ENCODE assay signal across 14 mouse cellular contexts in the genomic region with DNA sequence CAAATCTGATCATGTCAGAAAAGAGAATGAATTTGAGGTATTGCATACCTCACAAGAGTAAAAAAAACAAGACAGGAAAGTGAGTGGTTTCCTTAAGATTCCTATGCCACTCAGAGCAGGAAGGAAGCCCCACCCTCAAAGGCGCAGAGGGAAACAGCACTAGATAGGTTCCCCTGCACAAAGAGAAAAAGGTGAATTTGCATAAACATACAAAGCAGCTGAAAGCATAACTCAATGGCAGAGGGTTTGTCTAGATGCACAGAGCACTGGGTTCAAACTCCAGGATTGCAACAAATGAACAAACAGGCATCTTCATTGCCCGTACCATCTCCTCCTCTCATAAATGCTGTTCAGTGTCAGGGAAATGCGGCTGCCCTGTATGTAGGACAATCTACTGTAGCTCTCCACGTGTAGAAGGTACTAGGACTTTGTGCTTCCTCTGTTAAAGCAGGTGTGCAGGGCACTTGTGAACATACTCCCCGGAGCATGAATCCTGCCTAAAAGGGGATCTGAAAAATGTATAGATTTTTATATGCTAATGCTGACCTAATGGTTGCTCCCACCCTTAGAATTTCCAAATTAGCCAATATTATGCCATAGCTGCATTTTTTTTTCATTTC.
DNase-seq lines count a peak whose midpoint lies in the region; ATAC-seq and TF ChIP-seq lines count a peak whose summit lies in the region.
"Had no signal": no experiment of that assay in that cellular context is flagged by ENCODE, and none has a peak within 500 bp of the region (broad histone marks: within the 10 kb centered on the region; RNA-seq: fewer than 3 reads in every experiment).

No protein-coding gene starts in this region.

- no peaks in the 10 kb centered on the region for H3K27me3 ChIP-seq in liver, embryonic 14.5 days (ENCODE audit: control insufficient read depth, insufficient read depth, low read length)
- H3K27me3 ChIP-seq in liver, embryonic 12.5 days (replicated peaks), result no peaks in the 10 kb centered on the region
- H3K27me3 ChIP-seq in splenic B cell, adult 2 months (ENCODE audit: control insufficient read depth, insufficient read depth, low read length, poor library complexity, severe bottlenecking), result no peaks in the 10 kb centered on the region
- H3K27me3 ChIP-seq: hindbrain, embryonic 13.5 days; limb, embryonic 12.5 days had no signal

- 30% methylated on average over 5 of the region's 5 CpGs for WGBS in liver, embryonic 14.5 days (ENCODE audit: insufficient replicate concordance)
- 34% methylated on average over 5 of the region's 5 CpGs for WGBS in liver, embryonic 12.5 days (ENCODE audit: insufficient replicate concordance)

- H3K4me1 ChIP-seq in liver, embryonic 14.5 days (replicated peaks; ENCODE audit: control insufficient read depth in 2 of 2, insufficient read depth in 2 of 2, low read length in 1 of 2), result peaks cover 5 to 13% of the 10 kb centered on the region in 2 experiments
- H3K4me1 ChIP-seq in liver, embryonic 12.5 days, result peaks cover 22% of the 10 kb centered on the region
- H3K4me1 ChIP-seq: hindbrain, embryonic 13.5 days; limb, embryonic 12.5 days had no signal

- H3K4me2 ChIP-seq in liver, embryonic 14.5 days (ENCODE audit: low read depth), result no peak overlapping the region
- no peak overlapping the region for H3K4me2 ChIP-seq in liver, embryonic 12.5 days
- H3K4me2 ChIP-seq: hindbrain, embryonic 13.5 days; limb, embryonic 12.5 days had no signal

- no peak overlapping the region for H3K9ac ChIP-seq in liver, embryonic 14.5 days (replicated peaks)
- H3K9ac ChIP-seq in liver, embryonic 12.5 days, result no peak overlapping the region
- H3K9ac ChIP-seq: hindbrain, embryonic 13.5 days; limb, embryonic 12.5 days had no signal

- TF ChIP-seq EP300 in liver, embryonic 14.5 days (IDR thresholded peaks at IDR 0.05; ENCODE audit: low read depth), result no peak

- TF ChIP-seq CTCF in liver, embryonic 14.5 days (IDR thresholded peaks at IDR 0.05; ENCODE audit: low read depth), result no peak

- H3K9me3 ChIP-seq in liver, embryonic 14.5 days (ENCODE audit: control insufficient read depth, low read length), result no peaks in the 10 kb centered on the region
- H3K9me3 ChIP-seq in liver, embryonic 12.5 days (replicated peaks), result no peaks in the 10 kb centered on the region
- H3K9me3 ChIP-seq: hindbrain, embryonic 13.5 days; limb, embryonic 12.5 days had no signal

- no peaks in the 10 kb centered on the region for H3K36me3 ChIP-seq in liver, embryonic 14.5 days (replicated peaks; ENCODE audit: control insufficient read depth, insufficient read depth, low read depth)
- H3K36me3 ChIP-seq in liver, embryonic 12.5 days, result no peaks in the 10 kb centered on the region
- no peaks in the 10 kb centered on the region for H3K36me3 ChIP-seq in splenic B cell, adult 2 months (ENCODE audit: control insufficient read depth, insufficient read depth, low read length, poor library complexity, severe bottlenecking)
- H3K36me3 ChIP-seq: hindbrain, embryonic 13.5 days; limb, embryonic 12.5 days had no signal

- peak; percentile 90 for DNase-seq in heart, adult 11 months
- DNase-seq in heart, postnatal 4 days, result no peak
- no peak for DNase-seq in liver, embryonic 14.5 days (ENCODE audit: low read depth in 3 of 3, low spot score in 3 of 3)
- peak; percentile 74 for DNase-seq in splenic B cell, adult 2 months (ENCODE audit: low read depth, low spot score)
- DNase-seq in layer of hippocampus, adult 18-20 months (ENCODE audit: low spot score in 2 of 2), result no peak
- no peak for DNase-seq in right cerebral cortex, postnatal 25 days
- DNase-seq: adrenal gland, postnatal 25 days; cerebellum, adult 11 months; gastrocnemius, postnatal 10 days had no signal

- ATAC-seq in liver, embryonic 14.5 days (ENCODE audit: insufficient read depth), result 0 out of 2 replicates have a peak, but pooled peaks have one; percentile 28
- ATAC-seq in liver, embryonic 12.5 days, result no peak
- ATAC-seq in hematopoietic stem cell, adult 5-6 weeks (replicated peaks in 1 of 2; ENCODE audit: insufficient read depth in 1 of 2, low FRiP score in 2 of 2, low TSS enrichment in 1 of 2, low read depth in 1 of 2, poor library complexity in 2 of 2, severe bottlenecking in 2 of 2), result peak; percentile 17 to 34; a peak in 3 of 4 replicates
- ATAC-seq: Patski had no signal

- H3K4me3 ChIP-seq in liver, embryonic 14.5 days (ENCODE audit: insufficient read depth in 1 of 2, low read depth in 2 of 2, low read length in 2 of 2), result no peak overlapping the region
- no peak overlapping the region for H3K4me3 ChIP-seq in liver, embryonic 12.5 days
- H3K4me3 ChIP-seq: hindbrain, embryonic 13.5 days; limb, embryonic 12.5 days had no signal

- no peak overlapping the region for H3K27ac ChIP-seq in liver, embryonic 14.5 days
- no peak overlapping the region for H3K27ac ChIP-seq in liver, embryonic 12.5 days
- H3K27ac ChIP-seq: hindbrain, embryonic 13.5 days; limb, embryonic 12.5 days had no signal

Comparison
In these comparisons a context has a peak if more than half of its experiments do, and no peak if none do; other contexts are left out.
1. DNase-seq: peak in heart, adult 11 months (single experiment) and splenic B cell, adult 2 months (single experiment); none in heart, postnatal 4 days (single experiment), liver, embryonic 14.5 days (0 of 3), layer of hippocampus, adult 18-20 months (0 of 2) and right cerebral cortex, postnatal 25 days (single experiment).